Mouse (Mus musculus) C3H10T1/2 (cell line): ENCODE data around the gene Inka2. TPM values are rescaled to one million over a fixed set of nuclear protein-coding genes. Genes with fewer than 3 reads are reported as not detected.

ENCODE experiments used
- polyA plus RNA-seq, 2 experiments: library from polyadenylated mRNA; unstranded; fragments of >200 nt; fragmentation: generic; extraction: Trizol; gene quantifications; one replicate each; pipeline ENCODE4 v1.2.1; 2012; ENCODE audit warnings: missing spikeins in 2 of 2

Gene Inka2
- polyA plus RNA-seq = 10 to 100 TPM in 1 of 2 experiments, 1 to 10 TPM in 1; 3.3 to 12.1 TPM

DNA sequence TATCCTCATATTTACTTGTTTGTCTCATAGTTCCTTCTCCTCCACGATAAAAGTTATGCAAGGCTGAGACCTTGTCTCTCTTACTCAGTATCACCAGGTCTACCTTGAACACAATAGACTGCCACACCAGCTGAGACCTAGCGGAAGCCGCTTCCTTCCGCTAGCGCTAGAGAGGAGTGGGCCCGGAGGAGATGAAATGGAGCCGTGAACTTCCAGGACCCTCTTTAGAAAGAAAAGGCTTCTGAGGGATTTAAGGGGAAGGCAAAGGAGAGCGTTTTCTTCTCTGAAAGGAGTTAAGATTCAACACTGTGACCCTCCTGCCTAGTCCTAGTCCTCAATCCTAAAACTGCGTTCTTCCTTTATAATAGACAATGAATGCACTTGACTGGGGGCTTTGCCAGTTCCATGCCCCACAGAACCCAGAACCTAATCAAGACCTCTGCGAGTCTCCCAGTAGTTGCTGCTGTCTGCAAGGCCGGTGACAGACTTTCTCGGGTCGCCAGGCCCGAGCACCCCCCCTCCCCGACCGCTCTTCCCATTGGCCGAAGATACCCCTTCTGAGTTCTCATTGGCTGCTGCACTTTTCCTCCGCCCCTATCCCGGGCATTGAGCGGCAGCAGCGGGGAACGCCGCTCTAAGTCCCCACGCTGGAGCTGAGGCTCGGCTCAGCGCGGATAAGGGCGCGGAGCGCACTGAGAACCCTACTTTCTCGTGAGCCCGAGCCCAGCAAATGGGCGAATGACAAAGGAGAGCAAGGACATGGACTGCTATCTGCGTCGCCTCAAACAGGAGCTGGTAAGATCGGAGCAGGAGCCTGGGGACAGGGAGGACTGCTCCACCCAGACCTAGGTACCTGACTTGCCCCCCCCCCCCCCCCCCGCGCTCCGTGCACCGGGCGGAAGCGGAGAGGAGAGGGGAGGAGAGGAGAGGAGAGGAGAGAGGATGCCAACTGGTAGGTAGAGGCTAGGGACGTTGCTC lies at the start of gene Inka2:
Gene Inka2, plus strand, starts transcription at position 569 of the 978 bp plus-strand sequence.

DNA sequence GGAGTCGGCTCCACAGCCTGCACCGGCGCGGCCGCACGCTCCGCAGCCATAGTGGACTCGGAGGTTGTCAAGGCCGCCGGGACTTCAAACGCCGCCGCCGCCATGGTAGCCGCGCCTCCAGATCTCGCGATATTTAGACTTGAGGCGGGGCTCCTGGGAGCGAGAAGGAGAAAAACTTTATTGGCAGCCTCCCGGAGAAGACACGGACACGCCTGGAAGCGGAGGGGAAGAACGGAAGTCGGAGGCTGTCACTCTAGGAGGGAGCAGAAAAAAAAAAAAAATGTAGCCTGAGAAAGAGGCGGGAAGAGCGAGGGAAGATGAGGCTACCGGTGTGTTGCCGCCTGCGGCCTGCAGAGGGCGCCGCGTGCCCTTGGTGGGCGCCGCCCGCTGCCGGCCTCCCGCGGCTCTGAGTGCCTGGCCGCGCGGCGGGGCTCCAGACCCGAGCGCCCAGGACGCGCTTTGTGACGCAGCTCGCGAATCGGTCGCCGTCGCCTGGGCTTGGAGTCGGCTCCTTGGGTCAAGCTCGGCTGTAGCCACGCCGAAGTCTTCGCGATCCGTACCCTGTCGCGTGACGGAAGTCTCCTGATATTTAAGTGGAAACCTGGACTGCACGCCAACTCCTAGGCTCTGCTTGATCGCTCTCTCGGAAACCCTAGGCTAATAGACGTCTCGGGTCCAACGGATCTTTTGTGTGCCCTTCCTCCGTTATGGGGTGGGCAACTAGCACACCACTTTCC lies 16.9 kb upstream of the Inka2 start, which contains the start of gene Ddx20:
Gene Ddx20, minus strand, starts transcription at position 251 of the 737 bp plus-strand sequence.

Other genes with a start within 250 kb of the Inka2 start
- 1 to 10 TPM; 1.5 to 6.4 TPM for gene Ddx20, start 17.0 kb upstream of the Inka2 start, polyA plus RNA-seq
- 10 to 100 TPM in 1 of 2 experiments, 1 to 10 TPM in 1; 1.7 to 10.2 TPM for gene Rap1a, start 96.7 kb downstream of the Inka2 start, polyA plus RNA-seq
- gene Adora3, start 166.3 kb downstream of the Inka2 start, polyA plus RNA-seq = not detected
- gene Tmigd3, start 166.3 kb downstream of the Inka2 start, polyA plus RNA-seq = under 1 TPM in 1 of 2 experiments, not detected in 1; 0.19 TPM
- not detected for gene I830077J02Rik, start 228.1 kb downstream of the Inka2 start, polyA plus RNA-seq